20 mouse cellular contexts compared by ENCODE assay signal in genomic region chr4:111546009-111546408, GRCm38 (mm10).
DNase-seq lines count a peak whose midpoint lies in the region; ATAC-seq and TF ChIP-seq lines count a peak whose summit lies in the region.
"Had no signal": no experiment of that assay in that cellular context is flagged by ENCODE, and none has a peak within 500 bp of the region (broad histone marks: within the 10 kb centered on the region; RNA-seq: fewer than 3 reads in every experiment).

No protein-coding gene starts in this region.

- H3K9ac ChIP-seq in intestine, embryonic 15.5 days: no peak overlapping the region
- H3K9ac ChIP-seq in intestine, postnatal 0 days (ENCODE audit: low read depth, low read length): no peak overlapping the region
- H3K9ac ChIP-seq in forebrain, embryonic 14.5 days (ENCODE audit: low read length): no peak overlapping the region
- H3K9ac ChIP-seq: lung, embryonic 14.5 days; neural tube, embryonic 13.5 days; stomach, embryonic 15.5 days had no signal

- no peaks in the 10 kb centered on the region for H3K27me3 ChIP-seq in intestine, embryonic 15.5 days (replicated peaks)
- no peaks in the 10 kb centered on the region for H3K27me3 ChIP-seq in intestine, postnatal 0 days (replicated peaks; ENCODE audit: control insufficient read depth, insufficient read depth, low read length)
- no peaks in the 10 kb centered on the region for H3K27me3 ChIP-seq in forebrain, embryonic 14.5 days (replicated peaks; ENCODE audit: control insufficient read depth, insufficient read depth, low read length)
- H3K27me3 ChIP-seq: megakaryocyte, embryonic 14.5 days; neural tube, embryonic 13.5 days; Patski; stomach, embryonic 15.5 days had no signal

- no peaks in the 10 kb centered on the region for H3K36me3 ChIP-seq in intestine, embryonic 15.5 days
- H3K36me3 ChIP-seq in intestine, postnatal 0 days (ENCODE audit: control insufficient read depth, insufficient read depth): no peaks in the 10 kb centered on the region
- no peaks in the 10 kb centered on the region for H3K36me3 ChIP-seq in forebrain, embryonic 14.5 days (ENCODE audit: control insufficient read depth, insufficient read depth, low read length)
- H3K36me3 ChIP-seq: neural tube, embryonic 13.5 days; stomach, embryonic 15.5 days had no signal

- H3K4me1 ChIP-seq in intestine, embryonic 15.5 days (replicated peaks): no peaks in the 10 kb centered on the region
- no peaks in the 10 kb centered on the region for H3K4me1 ChIP-seq in intestine, postnatal 0 days (replicated peaks; ENCODE audit: control insufficient read depth, insufficient read depth, low read length)
- no peaks in the 10 kb centered on the region for H3K4me1 ChIP-seq in forebrain, embryonic 14.5 days (ENCODE audit: control insufficient read depth, insufficient read depth, low read length)
- H3K4me1 ChIP-seq: megakaryocyte, embryonic 14.5 days; stomach, embryonic 15.5 days had no signal

- DNase-seq in cerebellum, postnatal 10 days: peak; percentile 26 to 31
- no peak for DNase-seq in cerebellum, adult 8-10 months
- peak; percentile 38 for DNase-seq in forebrain, embryonic 14.5 days (ENCODE audit: low spot score)
- DNase-seq in retina, postnatal 7 days (ENCODE audit: low read depth, low spot score): peak; percentile 3
- DNase-seq in kidney, postnatal 36 days: no peak
- DNase-seq: cerebellum, postnatal 36 days; gastrocnemius, postnatal 14 days; heart, postnatal 10 days; kidney, postnatal 14 days; layer of hippocampus, adult 9-11 months; lung, embryonic 14.5 days; spleen, adult 18-20 months had no signal

- no peak overlapping the region for H3K4me2 ChIP-seq in intestine, embryonic 15.5 days (replicated peaks)
- no peak overlapping the region for H3K4me2 ChIP-seq in intestine, postnatal 0 days (replicated peaks; ENCODE audit: low read depth)
- no peak overlapping the region for H3K4me2 ChIP-seq in forebrain, embryonic 14.5 days (ENCODE audit: low read length)
- H3K4me2 ChIP-seq: liver, embryonic 11.5 days; lung, embryonic 14.5 days; neural tube, embryonic 13.5 days; stomach, embryonic 15.5 days had no signal

- no peak overlapping the region for H3K4me3 ChIP-seq in intestine, embryonic 15.5 days (replicated peaks)
- no peak overlapping the region for H3K4me3 ChIP-seq in intestine, postnatal 0 days (ENCODE audit: low read depth, low read length)
- no peak overlapping the region for H3K4me3 ChIP-seq in forebrain, embryonic 14.5 days (ENCODE audit: low read depth, low read length)
- H3K4me3 ChIP-seq: megakaryocyte, embryonic 14.5 days; neural tube, embryonic 13.5 days; stomach, embryonic 15.5 days had no signal

- peak; percentile 47; the same call in 1 of the 2 replicates for ATAC-seq in intestine, embryonic 15.5 days
- no peak for ATAC-seq in intestine, postnatal 0 days
- peak; percentile 29; the same call in 1 of the 2 replicates for ATAC-seq in forebrain, embryonic 14.5 days
- ATAC-seq in cerebellum, adult (ENCODE audit: insufficient number of reproducible peaks, low FRiP score, low TSS enrichment): no peak
- ATAC-seq: Patski had no signal

- 77% methylated on average over 7 of the region's 7 CpGs for WGBS in intestine, embryonic 15.5 days
- WGBS in intestine, postnatal 0 days: 73% methylated on average over 7 of the region's 7 CpGs
- 22% methylated on average over 7 of the region's 7 CpGs for WGBS in forebrain, embryonic 14.5 days

- H3K27ac ChIP-seq in intestine, embryonic 15.5 days: no peak overlapping the region
- no peak overlapping the region for H3K27ac ChIP-seq in intestine, postnatal 0 days (ENCODE audit: low read depth, low read length)
- no peak overlapping the region for H3K27ac ChIP-seq in forebrain, embryonic 14.5 days (ENCODE audit: low read depth, low read length)
- H3K27ac ChIP-seq: neural tube, embryonic 13.5 days; stomach, embryonic 15.5 days had no signal

- no peak for TF ChIP-seq CTCF in intestine, postnatal 0 days (IDR thresholded peaks at IDR 0.05; ENCODE audit: low read depth)

- H3K9me3 ChIP-seq in intestine, embryonic 15.5 days: no peaks in the 10 kb centered on the region
- H3K9me3 ChIP-seq in intestine, postnatal 0 days (ENCODE audit: control insufficient read depth): no peaks in the 10 kb centered on the region
- no peaks in the 10 kb centered on the region for H3K9me3 ChIP-seq in forebrain, embryonic 14.5 days (replicated peaks; ENCODE audit: control insufficient read depth, low read length)
- H3K9me3 ChIP-seq: neural tube, embryonic 13.5 days; stomach, embryonic 15.5 days had no signal

Comparison
In these comparisons a context has a peak if more than half of its experiments do, and no peak if none do; other contexts are left out.
1. DNase-seq: peak in cerebellum, postnatal 10 days (2 of 2), forebrain, embryonic 14.5 days (single experiment) and retina, postnatal 7 days (single experiment); none in cerebellum, adult 8-10 months (single experiment) and kidney, postnatal 36 days (0 of 2).
2. ATAC-seq: peak in intestine, embryonic 15.5 days (single experiment) and forebrain, embryonic 14.5 days (single experiment); none in intestine, postnatal 0 days (single experiment) and cerebellum, adult (single experiment).